Comparison of ENCODE assay signal across 31 mouse cellular contexts in the genomic region with DNA sequence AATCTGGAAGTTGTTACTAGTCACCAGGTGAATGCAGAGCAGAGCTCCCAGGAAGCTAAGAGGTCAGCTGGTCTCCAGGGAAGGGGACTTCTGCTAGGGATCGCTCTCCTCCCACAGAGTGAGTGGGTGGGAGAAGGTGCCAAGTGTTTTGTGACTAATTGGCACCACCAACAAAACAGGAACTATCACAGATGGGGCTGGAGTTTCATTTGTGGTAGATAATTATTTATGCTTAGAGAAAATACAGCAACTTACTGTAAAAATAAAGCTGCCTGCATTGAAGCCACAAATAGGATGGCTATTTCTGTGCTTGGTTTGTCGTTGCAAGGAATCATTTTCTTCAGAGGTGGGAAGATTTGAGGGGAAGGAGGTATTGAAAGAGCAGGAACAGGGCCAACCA. TPM values are rescaled to one million over a fixed set of nuclear protein-coding genes. Genes with fewer than 3 reads are reported as not detected.
DNase-seq lines count a peak whose midpoint lies in the region; ATAC-seq lines count a peak whose summit lies in the region.
"Had no signal": no experiment of that assay in that cellular context is flagged by ENCODE, and none has a peak within 500 bp of the region (broad histone marks: within the 10 kb centered on the region; RNA-seq: fewer than 3 reads in every experiment).

No protein-coding gene starts in this region.

- no peak overlapping the region for H3K27ac ChIP-seq in limb, embryonic 10.5 days
- H3K27ac ChIP-seq: embryonic facial prominence, embryonic 10.5 days; embryonic facial prominence, embryonic 15.5 days; forebrain, embryonic 12.5 days; hindbrain, embryonic 10.5 days; hindbrain, embryonic 15.5 days; kidney, embryonic 15.5 days; limb, embryonic 12.5 days; lung, embryonic 15.5 days; midbrain, embryonic 10.5 days; midbrain, embryonic 15.5 days; neural tube, embryonic 15.5 days; stomach, embryonic 15.5 days had no signal

- no peaks in the 10 kb centered on the region; the same call in 1 of the 2 replicates for H3K4me1 ChIP-seq in limb, embryonic 10.5 days
- H3K4me1 ChIP-seq: embryonic facial prominence, embryonic 10.5 days; embryonic facial prominence, embryonic 15.5 days; forebrain, embryonic 12.5 days; hindbrain, embryonic 10.5 days; hindbrain, embryonic 15.5 days; limb, embryonic 12.5 days; lung, embryonic 15.5 days; midbrain, embryonic 10.5 days; midbrain, embryonic 15.5 days; neural tube, embryonic 15.5 days; stomach, embryonic 15.5 days had no signal

- DNase-seq in layer of hippocampus, adult 11-12 months (ENCODE audit: low spot score) = peak; percentile 44
- DNase-seq in layer of hippocampus, adult 9-10 months (ENCODE audit: low spot score) = no peak
- DNase-seq in right cerebral cortex, adult 18-20 months = peak; percentile 38
- DNase-seq in right cerebral cortex, postnatal 4 days = no peak
- no peak for DNase-seq in spleen, postnatal 36 days (ENCODE audit: low spot score in 2 of 2)
- DNase-seq in limb, embryonic 10.5 days (ENCODE audit: low spot score) = no peak
- DNase-seq: adrenal gland, adult 8-10 months; cerebellum, postnatal 14 days; forebrain, postnatal 0 days; heart, postnatal 14 days; retina, postnatal 1 day; thymus, postnatal 25 days had no signal

- H3K9me3 ChIP-seq in limb, embryonic 10.5 days (replicated peaks) = no peaks in the 10 kb centered on the region
- H3K9me3 ChIP-seq: embryonic facial prominence, embryonic 10.5 days; embryonic facial prominence, embryonic 15.5 days; forebrain, embryonic 12.5 days; hindbrain, embryonic 10.5 days; hindbrain, embryonic 15.5 days; kidney, embryonic 15.5 days; limb, embryonic 12.5 days; lung, embryonic 15.5 days; midbrain, embryonic 10.5 days; midbrain, embryonic 15.5 days; neural tube, embryonic 15.5 days; stomach, embryonic 15.5 days had no signal

- 84% methylated on average over 2 of the region's 2 CpGs for WGBS in limb, embryonic 10.5 days

- H3K36me3 ChIP-seq in limb, embryonic 10.5 days = no peaks in the 10 kb centered on the region
- H3K36me3 ChIP-seq: embryonic facial prominence, embryonic 10.5 days; embryonic facial prominence, embryonic 15.5 days; forebrain, embryonic 12.5 days; hindbrain, embryonic 10.5 days; hindbrain, embryonic 15.5 days; kidney, embryonic 15.5 days; limb, embryonic 12.5 days; lung, embryonic 15.5 days; midbrain, embryonic 10.5 days; midbrain, embryonic 15.5 days; neural tube, embryonic 15.5 days; stomach, embryonic 15.5 days had no signal

- no peaks in the 10 kb centered on the region for H3K27me3 ChIP-seq in limb, embryonic 10.5 days (ENCODE audit: low read depth, poor library complexity, severe bottlenecking)
- H3K27me3 ChIP-seq: embryonic facial prominence, embryonic 15.5 days; forebrain, embryonic 12.5 days; hindbrain, embryonic 15.5 days; kidney, embryonic 15.5 days; limb, embryonic 12.5 days; lung, embryonic 15.5 days; midbrain, embryonic 15.5 days; neural tube, embryonic 15.5 days; stomach, embryonic 15.5 days had no signal

- peak; percentile 48; the same call in 1 of the 2 replicates for ATAC-seq in common myeloid progenitor, adult 5-6 weeks (replicated peaks; ENCODE audit: low read depth, poor library complexity, severe bottlenecking)
- ATAC-seq: CD4-positive, CD25-positive, alpha-beta regulatory T cell, adult 4 months; forebrain, postnatal 0 days; inflammation-experienced regulatory T-cells, adult 6 months; midbrain, embryonic 15.5 days had no signal

- no peak overlapping the region for H3K4me3 ChIP-seq in limb, embryonic 10.5 days
- H3K4me3 ChIP-seq: embryonic facial prominence, embryonic 10.5 days; embryonic facial prominence, embryonic 15.5 days; forebrain, embryonic 12.5 days; hindbrain, embryonic 10.5 days; hindbrain, embryonic 15.5 days; kidney, embryonic 15.5 days; limb, embryonic 12.5 days; lung, embryonic 15.5 days; midbrain, embryonic 10.5 days; midbrain, embryonic 15.5 days; neural tube, embryonic 15.5 days; stomach, embryonic 15.5 days had no signal

RNA-seq across cellular contexts. Expression of gene Mas1, which starts 14.1 kb away (rescaled TPM):
- not detected in 2 replicates for total RNA-seq in common myeloid progenitor, adult 5-6 weeks (2017)
- polyA plus RNA-seq in limb, embryonic 10.5 days (2016; fragmentation: Nextera tagmentation; extraction: Ambion mirVana) = 0.73 and 0.93 TPM in 2 replicates
- total RNA-seq: adrenal gland, postnatal 4 days; megakaryocyte progenitor cell, adult 5-6 weeks had no signal
- polyA plus RNA-seq: hindbrain, embryonic 15.5 days; small intestine, adult 2 months had no signal

RNA-seq across cellular contexts. Expression of gene Mrgprh, which starts 22.0 kb away (rescaled TPM):
- total RNA-seq in common myeloid progenitor, adult 5-6 weeks (2017) = not detected in 2 replicates
- 0.09 TPM in 1 of 2 replicates, not detected in the other for polyA plus RNA-seq in limb, embryonic 10.5 days (2016; fragmentation: Nextera tagmentation; extraction: Ambion mirVana)
- total RNA-seq: forebrain, postnatal 0 days; megakaryocyte progenitor cell, adult 5-6 weeks had no signal
- polyA plus RNA-seq: CD4-positive, CD25-positive, alpha-beta regulatory T cell, adult 4 months; embryonic facial prominence, embryonic 10.5 days; forebrain, embryonic 12.5 days; forebrain, postnatal 0 days; hindbrain, embryonic 10.5 days; hindbrain, embryonic 15.5 days; inflammation-experienced regulatory T-cells, adult 6 months; kidney, embryonic 15.5 days; liver, embryonic 16.5 days; lung, embryonic 15.5 days; midbrain, embryonic 10.5 days; midbrain, embryonic 15.5 days; neural tube, embryonic 15.5 days; small intestine, adult 2 months had no signal

RNA-seq across cellular contexts. Expression of gene Pnldc1, which starts 56.2 kb away (rescaled TPM):
- not detected in 2 replicates for total RNA-seq in common myeloid progenitor, adult 5-6 weeks (2017)
- 2.0 and 2.3 TPM in 2 replicates for polyA plus RNA-seq in limb, embryonic 10.5 days (2016; fragmentation: Nextera tagmentation; extraction: Ambion mirVana)

Comparison
In these comparisons a context has a peak if more than half of its experiments do, and no peak if none do; other contexts are left out.
1. DNase-seq: peak in layer of hippocampus, adult 11-12 months (single experiment) and right cerebral cortex, adult 18-20 months (single experiment); none in layer of hippocampus, adult 9-10 months (single experiment), right cerebral cortex, postnatal 4 days (single experiment), spleen, postnatal 36 days (0 of 2) and limb, embryonic 10.5 days (single experiment).